In genomic region chr6:140962563-140962962, GRCm38 (mm10) we compare ENCODE assay signal across 12 mouse cellular contexts.
A peak's percentile ranks its signal among the peaks of the same experiment; 100 is the strongest.
DNase-seq lines count a peak whose midpoint lies in the region; ATAC-seq and TF ChIP-seq lines count a peak whose summit lies in the region.
"Had no signal": no experiment of that assay in that cellular context is flagged by ENCODE, and none has a peak within 500 bp of the region (broad histone marks: within the 10 kb centered on the region; RNA-seq: fewer than 3 reads in every experiment).

No protein-coding gene starts in this region.

- ATAC-seq in heart, embryonic 12.5 days (ENCODE audit: insufficient number of reproducible peaks, low FRiP score): no peak
- ATAC-seq in hindbrain, embryonic 11.5 days (ENCODE audit: low FRiP score): peak; percentile 92
- no peak; the same call in 1 of the 2 replicates for ATAC-seq in midbrain, postnatal 0 days (ENCODE audit: low FRiP score)
- no peak for ATAC-seq in kidney, embryonic 15.5 days (replicated peaks; ENCODE audit: low FRiP score)
- ATAC-seq: liver, embryonic 12.5 days had no signal

- H3K9me3 ChIP-seq in heart, embryonic 10.5 days: no peaks in the 10 kb centered on the region
- H3K9me3 ChIP-seq in heart, embryonic 12.5 days (replicated peaks): no peaks in the 10 kb centered on the region
- H3K9me3 ChIP-seq in hindbrain, embryonic 11.5 days (ENCODE audit: control insufficient read depth, low read length): no peaks in the 10 kb centered on the region
- H3K9me3 ChIP-seq in midbrain, postnatal 0 days (ENCODE audit: low read length): no peaks in the 10 kb centered on the region
- no peaks in the 10 kb centered on the region for H3K9me3 ChIP-seq in kidney, embryonic 15.5 days (replicated peaks)
- H3K9me3 ChIP-seq: embryonic facial prominence, embryonic 12.5 days; liver, embryonic 12.5 days had no signal

- WGBS in heart, embryonic 10.5 days: 71% methylated on average over 4 of the region's 4 CpGs
- 70% methylated on average over 4 of the region's 4 CpGs for WGBS in heart, embryonic 12.5 days
- WGBS in hindbrain, embryonic 11.5 days: 20% methylated on average over 4 of the region's 4 CpGs
- 10% methylated on average over 4 of the region's 4 CpGs for WGBS in midbrain, postnatal 0 days
- 54% methylated on average over 4 of the region's 4 CpGs for WGBS in kidney, embryonic 15.5 days

- H3K9ac ChIP-seq in heart, embryonic 12.5 days: no peak overlapping the region
- H3K9ac ChIP-seq in hindbrain, embryonic 11.5 days (ENCODE audit: low read depth, low read length): no peak overlapping the region
- H3K9ac ChIP-seq in midbrain, postnatal 0 days (replicated peaks; ENCODE audit: low read length, poor library complexity, severe bottlenecking): no peak overlapping the region
- H3K9ac ChIP-seq in kidney, embryonic 15.5 days: no peak overlapping the region
- H3K9ac ChIP-seq: embryonic facial prominence, embryonic 12.5 days; liver, embryonic 12.5 days had no signal

- no peak overlapping the region for H3K4me2 ChIP-seq in heart, embryonic 12.5 days
- peak overlapping the region; percentile 33 for H3K4me2 ChIP-seq in hindbrain, embryonic 11.5 days (replicated peaks; ENCODE audit: low read depth, low read length)
- H3K4me2 ChIP-seq in midbrain, postnatal 0 days (ENCODE audit: low read depth, low read length, poor library complexity, severe bottlenecking): peak overlapping the region; percentile 26
- no peak overlapping the region for H3K4me2 ChIP-seq in kidney, embryonic 15.5 days
- H3K4me2 ChIP-seq: embryonic facial prominence, embryonic 12.5 days; liver, embryonic 12.5 days had no signal

- TF ChIP-seq CTCF in midbrain, postnatal 0 days (IDR thresholded peaks at IDR 0.05): no peak

- no peaks in the 10 kb centered on the region for H3K4me1 ChIP-seq in heart, embryonic 10.5 days
- no peaks in the 10 kb centered on the region for H3K4me1 ChIP-seq in heart, embryonic 12.5 days (replicated peaks)
- H3K4me1 ChIP-seq in hindbrain, embryonic 11.5 days (replicated peaks; ENCODE audit: control insufficient read depth, insufficient read depth, low read length): no peaks in the 10 kb centered on the region
- no peaks in the 10 kb centered on the region; the same call in 1 of the 2 replicates for H3K4me1 ChIP-seq in midbrain, postnatal 0 days (ENCODE audit: insufficient read depth, low read length)
- H3K4me1 ChIP-seq in kidney, embryonic 15.5 days: no peaks in the 10 kb centered on the region
- H3K4me1 ChIP-seq: embryonic facial prominence, embryonic 12.5 days; liver, embryonic 12.5 days had no signal

- H3K27ac ChIP-seq in heart, embryonic 10.5 days: no peak overlapping the region
- H3K27ac ChIP-seq in heart, embryonic 12.5 days (ENCODE audit: poor library complexity, severe bottlenecking): no peak overlapping the region
- peak overlapping the region; percentile 39; the same call in 1 of the 2 replicates for H3K27ac ChIP-seq in hindbrain, embryonic 11.5 days (ENCODE audit: low read depth, low read length)
- no peak overlapping the region for H3K27ac ChIP-seq in midbrain, postnatal 0 days (ENCODE audit: low read depth, low read length)
- H3K27ac ChIP-seq in kidney, embryonic 15.5 days: no peak overlapping the region
- H3K27ac ChIP-seq: embryonic facial prominence, embryonic 12.5 days; liver, embryonic 12.5 days had no signal

- no peaks in the 10 kb centered on the region for H3K27me3 ChIP-seq in heart, embryonic 10.5 days (ENCODE audit: insufficient read depth, poor library complexity, severe bottlenecking)
- H3K27me3 ChIP-seq in heart, embryonic 12.5 days (replicated peaks): no peaks in the 10 kb centered on the region
- no peaks in the 10 kb centered on the region for H3K27me3 ChIP-seq in hindbrain, embryonic 11.5 days (ENCODE audit: control insufficient read depth, insufficient read depth, low read length)
- H3K27me3 ChIP-seq in midbrain, postnatal 0 days (ENCODE audit: insufficient read depth, low read length): no peaks in the 10 kb centered on the region
- H3K27me3 ChIP-seq in kidney, embryonic 15.5 days: no peaks in the 10 kb centered on the region
- H3K27me3 ChIP-seq: embryonic facial prominence, embryonic 12.5 days; liver, embryonic 12.5 days had no signal

- H3K36me3 ChIP-seq in heart, embryonic 10.5 days: no peaks in the 10 kb centered on the region
- no peaks in the 10 kb centered on the region for H3K36me3 ChIP-seq in heart, embryonic 12.5 days
- H3K36me3 ChIP-seq in hindbrain, embryonic 11.5 days (ENCODE audit: control insufficient read depth, insufficient read depth, low read length): no peaks in the 10 kb centered on the region
- H3K36me3 ChIP-seq in midbrain, postnatal 0 days (ENCODE audit: insufficient read depth, low read length): no peaks in the 10 kb centered on the region
- H3K36me3 ChIP-seq in kidney, embryonic 15.5 days: no peaks in the 10 kb centered on the region
- H3K36me3 ChIP-seq: embryonic facial prominence, embryonic 12.5 days; liver, embryonic 12.5 days had no signal

- no peak overlapping the region for H3K4me3 ChIP-seq in heart, embryonic 10.5 days
- no peak overlapping the region for H3K4me3 ChIP-seq in heart, embryonic 12.5 days
- no peak overlapping the region; the same call in 1 of the 2 replicates for H3K4me3 ChIP-seq in hindbrain, embryonic 11.5 days (ENCODE audit: low read depth, low read length)
- no peak overlapping the region for H3K4me3 ChIP-seq in midbrain, postnatal 0 days (ENCODE audit: low read depth, low read length)
- H3K4me3 ChIP-seq in kidney, embryonic 15.5 days (replicated peaks): no peak overlapping the region
- H3K4me3 ChIP-seq: embryonic facial prominence, embryonic 12.5 days; liver, embryonic 12.5 days had no signal

- DNase-seq in heart, embryonic 10.5 days (ENCODE audit: low spot score): peak; percentile 17
- DNase-seq in cerebellum, postnatal 25 days: peak; percentile 42 to 58
- DNase-seq in hindbrain, embryonic 11.5 days (ENCODE audit: low spot score): peak; percentile 63
- DNase-seq in midbrain, postnatal 0 days (ENCODE audit: low spot score): peak; percentile 77
- no peak for DNase-seq in urinary bladder, postnatal 10 days (ENCODE audit: low spot score)
- DNase-seq in adrenal gland, adult 18-20 months (ENCODE audit: low spot score in 2 of 2): no peak
- DNase-seq: adrenal gland, postnatal 36 days; lung, postnatal 36 days had no signal

Comparison
In these comparisons a context has a peak if more than half of its experiments do, and no peak if none do; other contexts are left out.
1. DNase-seq: peak in heart, embryonic 10.5 days (single experiment), cerebellum, postnatal 25 days (2 of 2), hindbrain, embryonic 11.5 days (single experiment) and midbrain, postnatal 0 days (single experiment); none in urinary bladder, postnatal 10 days (single experiment) and adrenal gland, adult 18-20 months (0 of 2).
2. H3K4me2 ChIP-seq: peak in hindbrain, embryonic 11.5 days (single experiment) and midbrain, postnatal 0 days (single experiment); none in heart, embryonic 12.5 days (single experiment) and kidney, embryonic 15.5 days (single experiment).